Mouse (Mus musculus) testis, postnatal 10 days (tissue): ENCODE results near the gene Dmrta2.

Experiments
- DNase-seq: peaks from one replicate; pipeline ENCODE4 v3.0.0; 2021; ENCODE audit warnings: low spot score

The Dmrta2 gene

DNA sequence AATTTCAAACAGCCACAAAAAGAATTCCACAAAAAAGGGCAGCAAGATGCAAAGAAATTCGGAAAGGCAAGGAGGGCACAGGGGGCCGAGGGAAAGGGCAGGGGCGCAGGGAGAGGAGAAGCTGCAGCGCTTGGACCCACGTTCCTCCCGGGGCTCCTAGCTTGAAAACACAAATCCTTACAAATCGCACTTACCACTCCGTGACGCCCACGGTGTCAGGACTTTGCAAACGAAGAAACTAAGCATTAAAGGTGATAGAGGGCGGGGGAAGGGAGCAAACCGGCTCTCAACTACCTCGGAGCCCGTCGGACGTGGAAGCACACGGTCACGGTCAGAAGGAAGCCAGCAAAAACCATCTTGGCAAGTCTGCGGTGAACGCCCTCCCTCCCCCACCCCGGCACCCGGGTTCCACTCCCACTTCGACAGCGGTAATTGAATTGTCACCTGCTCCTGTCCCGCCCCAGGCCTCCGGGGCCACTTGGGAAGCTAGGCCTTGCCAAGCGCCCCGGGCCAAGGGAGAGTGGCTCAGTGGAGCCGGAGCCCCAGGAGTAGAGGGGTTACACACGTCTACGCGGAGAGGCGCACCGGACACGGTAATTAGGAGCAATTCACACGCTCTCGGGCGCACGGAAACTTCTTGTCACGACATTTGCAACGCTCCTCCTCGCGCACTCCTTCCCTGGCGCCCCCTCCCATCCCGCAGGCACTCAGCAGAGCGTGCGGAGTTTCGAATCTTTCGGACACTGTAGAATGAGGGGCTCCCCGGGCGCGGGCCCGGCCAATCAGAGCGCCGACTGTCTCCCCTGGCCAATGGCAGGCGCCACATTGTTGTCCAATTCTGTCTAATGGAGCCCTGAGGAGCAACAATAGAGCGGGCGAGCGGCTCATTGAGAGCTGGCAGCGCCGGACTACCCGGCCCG is at the start of gene Dmrta2:
Dmrta2 (plus strand) TSS at position 906 of the 920 bp plus-strand sequence.
- peak; percentile 48 for DNase-seq

DNA sequence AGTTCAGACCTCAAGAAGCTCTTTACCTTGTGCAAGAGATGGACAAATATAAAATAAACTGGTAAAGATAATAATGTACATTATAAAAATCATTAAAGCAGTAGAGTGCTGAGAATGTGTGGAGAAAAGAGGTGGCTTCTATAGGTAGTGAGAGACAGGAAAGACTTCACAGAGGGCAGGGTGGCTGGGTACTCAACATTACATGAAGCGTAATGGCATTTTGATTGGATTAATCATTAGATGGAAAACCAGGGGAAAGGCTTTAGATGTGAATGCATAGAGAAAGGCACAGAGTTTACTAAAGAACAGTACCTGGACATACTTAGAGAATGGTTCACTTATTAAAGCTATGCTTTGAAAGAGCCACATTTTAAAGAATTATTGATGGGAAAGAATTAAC is 48.8 kb upstream of the Dmrta2 start:
- DNase-seq = no peak

DNA sequence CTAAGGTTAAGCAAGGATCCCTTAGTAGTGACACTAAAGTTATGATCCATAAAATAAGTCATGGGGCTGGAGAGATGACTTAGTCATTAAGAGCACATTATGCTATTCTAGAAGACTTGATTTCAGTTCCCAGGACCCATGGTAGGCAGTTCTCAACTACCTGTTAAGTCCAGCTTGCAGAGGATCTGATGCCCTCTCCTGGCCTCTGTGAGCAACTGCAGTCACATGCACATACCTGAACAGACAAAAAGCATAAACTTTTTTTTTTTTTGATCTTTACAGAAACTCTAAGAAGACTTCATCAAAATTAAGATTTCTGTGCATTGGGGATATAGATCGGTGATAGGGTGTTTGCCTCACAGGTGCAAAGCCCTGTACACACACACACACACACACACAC is 47.4 kb upstream of the Dmrta2 start:
- DNase-seq = no peak

DNA sequence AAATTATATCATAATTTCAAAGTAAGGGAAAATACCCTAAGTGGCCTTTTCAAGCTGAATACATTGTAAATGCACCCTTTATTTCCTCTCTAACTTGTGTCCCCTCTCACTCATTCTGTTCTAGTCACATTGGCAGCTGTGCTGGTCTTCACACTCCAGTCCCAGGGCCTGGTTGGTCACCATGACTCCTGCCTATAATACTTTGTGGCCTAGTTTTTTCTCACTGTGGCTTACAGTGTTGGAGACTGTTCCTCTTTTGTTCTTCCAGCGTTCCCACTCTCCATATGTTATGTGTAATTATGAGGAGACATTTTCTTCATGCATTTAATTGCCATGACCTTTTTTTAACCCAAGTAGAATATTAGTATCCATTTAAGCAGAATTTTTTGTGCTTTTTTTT is 46.9 kb upstream of the Dmrta2 start:
- DNase-seq = no peak

DNA sequence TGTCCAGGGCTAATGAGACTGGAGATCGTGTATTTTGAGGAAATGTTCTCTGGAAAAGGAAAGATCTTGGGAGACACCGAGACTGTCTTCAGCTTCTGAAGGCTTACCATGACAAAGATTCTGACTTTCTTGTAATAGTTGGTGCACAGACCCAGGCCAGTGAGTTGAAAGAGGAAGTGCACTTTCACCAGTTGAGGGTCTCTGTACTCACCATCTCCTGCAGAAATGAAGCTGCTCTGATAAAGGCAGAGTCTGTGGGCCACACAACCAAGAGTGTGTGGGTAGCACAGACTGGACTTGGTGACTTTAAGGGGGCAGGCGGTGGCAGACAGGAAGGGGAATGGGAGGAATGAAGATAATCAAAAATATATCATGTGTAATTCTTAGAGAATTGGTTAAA is 41.3 kb upstream of the Dmrta2 start:
- no peak for DNase-seq

DNA sequence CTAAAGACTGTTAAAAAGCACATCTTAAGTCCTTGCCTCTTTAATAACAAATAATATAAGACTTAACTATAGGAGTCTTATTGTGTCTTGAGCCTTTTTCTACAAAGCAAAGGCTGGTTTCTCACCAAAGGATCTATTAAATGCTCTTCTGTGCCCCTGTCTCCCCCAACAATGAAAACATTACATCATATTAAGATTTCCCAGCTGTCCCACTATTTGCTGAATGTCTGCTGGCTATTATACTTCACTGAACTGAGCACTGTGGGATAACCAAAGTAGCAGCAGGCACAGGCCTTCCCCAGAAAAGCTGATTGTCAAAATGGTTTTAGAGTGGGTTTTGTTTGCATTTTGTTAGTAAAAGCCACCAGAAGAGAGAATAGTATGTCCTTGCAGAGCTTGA is 38.6 kb upstream of the Dmrta2 start:
- no peak for DNase-seq

DNA sequence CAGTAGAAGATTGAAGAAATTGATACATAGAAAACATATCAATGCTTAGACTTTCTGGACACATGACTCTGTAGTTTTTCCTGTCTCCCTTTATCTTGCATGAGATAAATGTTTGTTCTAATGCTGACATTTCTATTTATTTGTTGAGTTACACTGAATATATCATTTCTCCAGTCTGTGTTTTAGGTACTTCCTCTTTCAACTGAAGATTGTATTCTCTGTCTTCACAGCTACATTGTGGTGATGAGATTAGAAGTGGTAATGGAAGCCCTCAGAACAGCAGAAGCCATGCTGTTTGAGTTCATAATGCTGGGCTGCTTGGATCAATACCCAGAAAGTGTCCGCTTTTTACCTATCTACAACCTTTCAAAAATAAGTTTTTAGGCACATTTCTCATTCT is 32.3 kb upstream of the Dmrta2 start:
- DNase-seq = no peak

DNA sequence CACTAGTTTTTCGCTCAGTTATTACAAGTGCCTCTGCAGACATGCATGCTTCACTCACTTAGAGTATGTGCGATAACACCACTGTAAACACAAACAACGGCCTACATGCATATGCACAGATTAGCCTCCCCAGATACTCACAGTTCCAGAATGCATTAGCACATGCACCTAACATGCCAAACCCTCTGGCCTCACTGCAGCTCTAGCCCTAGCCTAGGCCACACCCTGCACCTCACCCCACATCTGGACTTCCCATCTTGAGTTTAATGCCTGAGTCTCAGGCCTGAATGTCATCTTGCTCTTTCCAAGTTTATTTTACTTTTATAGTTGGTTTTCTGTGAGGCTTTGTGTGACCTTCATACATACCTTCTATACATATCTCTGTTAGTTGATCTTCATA is 28.5 kb upstream of the Dmrta2 start:
- DNase-seq = no peak

DNA sequence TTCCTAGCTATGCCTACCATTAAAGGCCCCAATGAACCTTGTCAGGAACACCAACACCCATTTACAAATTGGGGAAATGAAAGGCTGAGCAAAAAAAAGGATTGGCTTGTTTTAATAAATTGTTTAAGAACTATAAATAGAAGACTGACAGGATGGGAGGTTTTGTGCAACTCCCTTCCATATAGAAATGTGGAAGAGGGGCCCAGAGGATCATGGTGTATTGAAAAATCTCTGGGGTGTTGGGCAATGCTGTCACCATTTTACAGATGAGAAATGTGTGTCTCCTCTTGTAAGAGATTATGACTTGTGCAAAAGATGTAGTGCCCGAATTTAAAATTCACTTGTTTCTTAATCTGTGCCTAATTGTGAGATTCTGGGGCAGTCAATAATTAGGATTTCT is 24.3 kb upstream of the Dmrta2 start:
- no peak for DNase-seq

DNA sequence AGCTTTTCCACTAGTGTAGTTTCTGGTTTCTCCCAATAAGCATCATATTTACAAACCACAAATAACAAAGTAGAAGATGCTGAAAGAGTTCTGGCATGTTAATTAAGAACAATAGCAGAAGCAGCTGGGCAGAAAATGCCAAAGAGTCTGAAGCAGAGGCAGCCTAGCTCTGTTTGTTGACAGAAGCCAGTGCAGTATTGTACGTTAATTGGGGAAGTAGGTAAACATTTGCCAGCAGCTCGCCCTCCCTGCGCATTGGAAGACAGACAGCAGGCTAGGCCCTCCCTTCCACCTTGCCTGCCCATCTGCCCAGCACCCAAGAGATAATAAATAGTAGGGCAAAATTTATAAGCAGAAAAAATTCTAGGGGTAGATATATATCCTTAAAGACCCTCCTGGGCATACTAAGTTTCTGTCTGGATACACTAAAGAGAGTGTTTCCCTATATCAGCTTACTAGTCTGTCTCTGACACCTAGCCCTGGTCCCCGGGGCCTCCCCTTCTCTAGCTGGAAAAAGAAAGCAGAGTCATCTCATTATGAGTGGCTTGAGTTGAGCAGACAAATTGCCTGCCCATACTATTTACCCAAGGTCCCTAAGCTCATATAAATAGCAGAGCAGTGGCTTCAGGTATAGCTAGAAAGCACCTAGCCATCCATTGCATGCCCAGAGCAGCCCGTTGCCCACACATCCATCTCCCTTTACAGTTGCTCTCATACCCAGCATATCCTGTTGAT is 17.5 kb upstream of the Dmrta2 start:
- DNase-seq = peak; percentile 16

DNA sequence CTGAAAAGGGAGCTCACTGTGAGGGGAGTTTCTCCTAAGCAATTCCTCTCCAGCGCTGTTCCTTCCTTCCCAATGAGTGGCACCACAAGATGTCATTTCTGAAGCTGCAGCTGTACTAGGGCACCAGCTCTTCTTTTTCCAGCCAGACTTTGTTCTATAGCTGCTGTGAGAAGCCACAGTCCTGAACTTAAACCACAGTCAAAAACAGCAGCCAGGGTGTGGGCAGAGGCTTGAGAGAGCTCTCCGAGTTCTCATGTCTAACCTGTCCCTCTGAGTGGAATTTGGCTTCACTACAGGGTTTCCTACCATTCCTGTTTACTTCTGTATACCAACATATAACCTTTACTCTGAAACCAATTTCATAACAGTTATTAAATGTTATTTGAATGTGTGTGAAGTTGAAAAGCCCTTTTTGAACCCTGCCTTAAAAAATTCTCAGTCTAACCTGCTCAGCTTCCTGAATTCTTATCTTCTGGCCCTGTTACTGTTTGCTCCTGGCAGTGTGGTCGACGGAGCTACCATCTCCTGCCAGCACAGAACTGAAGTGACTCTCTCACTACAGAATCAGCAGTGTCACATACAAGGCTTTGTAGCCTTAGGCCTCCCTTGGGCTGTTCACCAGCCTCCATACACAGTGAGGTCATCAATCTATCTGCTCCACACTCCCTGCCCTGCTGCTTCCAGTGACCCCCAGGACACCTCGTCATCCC is 14.1 kb upstream of the Dmrta2 start:
- peak; percentile 19 for DNase-seq

DNA sequence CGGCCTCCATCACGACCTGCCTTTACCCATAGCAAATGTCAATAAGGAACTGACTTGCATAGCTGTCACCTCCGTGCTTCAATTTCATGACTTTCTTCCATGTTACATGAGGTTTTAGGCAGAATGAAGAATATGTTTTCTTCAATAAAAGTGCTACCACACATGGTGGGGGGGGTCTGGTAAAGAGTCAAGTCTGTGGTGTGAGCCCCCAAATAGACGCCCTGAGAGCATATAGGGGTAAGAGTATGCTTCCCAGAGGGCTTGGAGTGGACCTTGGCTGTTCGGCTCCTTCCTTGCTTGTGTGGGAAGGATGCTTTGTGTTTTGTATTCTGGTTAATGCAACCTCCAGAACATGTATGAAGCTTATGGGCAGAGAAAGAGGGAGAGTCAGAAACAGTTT is 8.3 kb upstream of the Dmrta2 start:
- DNase-seq = peak; percentile 15

DNA sequence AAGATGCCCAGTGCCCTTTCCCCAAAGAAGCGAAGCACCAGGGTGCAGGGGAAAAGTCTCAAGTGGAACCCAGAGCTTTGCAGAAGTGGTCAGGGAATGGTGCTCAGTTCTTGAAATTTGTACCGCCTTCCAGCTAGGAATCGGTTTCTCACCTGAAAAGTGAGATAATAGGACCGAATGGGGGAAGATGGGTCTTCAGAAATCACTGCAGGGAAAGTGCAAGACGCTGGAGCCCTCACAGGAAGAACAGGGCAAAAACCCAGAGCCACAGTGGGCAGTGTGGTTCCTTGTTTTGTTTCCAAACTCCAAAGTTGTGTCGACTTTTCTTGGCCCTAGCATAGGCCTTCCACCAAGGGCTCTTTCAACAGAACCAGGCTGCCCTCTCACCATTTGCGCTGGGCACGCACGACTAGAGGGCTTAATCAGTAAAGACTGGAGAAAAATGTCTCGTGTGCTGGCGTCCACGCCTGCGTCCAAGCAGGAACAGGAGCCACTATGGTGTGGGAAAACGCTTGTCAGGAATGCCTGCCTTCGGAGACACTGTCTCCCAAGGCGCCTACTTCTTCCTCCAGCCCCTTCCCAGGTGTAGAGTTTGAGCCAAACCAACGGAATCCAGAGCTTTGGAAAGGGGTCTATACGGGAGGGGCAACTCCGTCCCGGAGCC is 3.7 kb upstream of the Dmrta2 start:
- DNase-seq = peak; percentile 34

DNA sequence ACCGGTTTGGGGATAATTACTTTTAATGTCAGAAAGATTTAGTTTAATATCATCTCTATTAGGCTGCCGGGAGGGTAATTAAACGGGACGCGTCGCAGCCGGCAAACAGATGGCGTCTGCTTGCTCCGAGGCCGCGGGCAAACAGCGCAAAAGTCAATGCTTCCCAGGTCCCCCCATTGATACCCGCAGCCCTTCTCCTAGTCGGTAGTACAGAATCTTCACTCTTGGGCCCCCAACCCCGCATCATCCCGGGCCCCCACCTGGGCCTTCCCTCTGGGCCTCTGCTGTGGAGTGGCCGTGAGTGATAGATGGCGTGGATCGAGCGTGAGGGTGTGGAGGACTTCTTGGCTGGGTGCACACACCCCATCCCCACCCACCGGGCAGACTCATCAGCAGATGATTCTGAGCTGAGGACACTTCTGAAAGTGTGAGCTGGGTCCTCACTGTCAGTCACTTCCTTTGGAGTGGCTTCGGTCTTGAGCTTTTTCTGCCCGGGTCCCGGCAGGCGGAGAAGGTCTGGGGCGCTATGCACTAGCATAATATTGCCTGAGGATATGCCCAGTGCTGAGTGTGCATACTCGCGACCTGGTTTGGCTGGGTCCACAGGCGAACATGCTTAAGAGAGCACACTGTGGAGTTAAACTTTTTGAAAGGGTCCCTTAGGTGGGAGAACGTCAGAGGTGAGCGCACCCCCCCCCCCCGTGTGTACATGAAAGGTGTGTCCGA is 3.0 kb upstream of the Dmrta2 start:
- peak; percentile 37 for DNase-seq

DNA sequence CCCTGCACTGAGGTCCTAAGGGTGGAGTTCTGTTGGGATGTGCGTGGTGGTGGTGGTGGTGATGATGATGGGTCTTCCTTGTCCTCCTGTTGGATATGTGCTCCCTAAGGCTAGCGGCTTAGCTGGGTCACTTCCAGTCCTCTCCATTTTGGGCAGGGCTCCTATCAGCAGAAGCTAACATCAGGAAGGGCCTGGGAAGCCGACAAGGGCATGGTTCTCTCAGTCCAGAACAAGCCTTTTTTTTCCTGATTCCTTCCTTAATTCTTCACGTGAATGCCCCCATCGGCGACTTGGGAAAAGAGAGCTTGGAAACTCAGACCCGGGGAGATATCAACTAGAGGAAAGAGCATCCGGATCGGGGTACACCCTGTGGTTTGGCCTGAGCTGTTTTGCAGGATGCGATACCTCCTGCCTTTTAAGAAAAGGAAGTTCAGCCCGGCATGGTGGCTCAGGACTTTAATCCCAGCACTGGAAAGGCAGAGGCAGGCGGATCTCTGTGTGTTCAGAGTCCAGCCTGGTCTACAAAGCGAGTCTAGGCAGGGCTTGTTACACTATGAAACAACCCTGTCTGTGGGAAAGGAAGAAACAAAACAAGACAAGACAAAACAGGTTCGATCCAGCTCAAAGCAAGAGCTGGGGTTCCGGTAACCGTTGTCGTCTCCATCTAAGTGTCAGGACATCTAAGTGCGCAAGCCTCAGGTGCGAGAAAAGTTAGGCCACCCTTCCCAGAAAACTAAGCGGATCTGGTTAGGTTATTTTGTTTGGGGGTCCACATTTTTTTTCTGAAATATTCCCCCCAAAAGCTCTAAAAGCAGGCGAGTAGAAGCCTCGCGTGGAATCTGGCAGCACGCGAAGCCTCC is 2.2 kb upstream of the Dmrta2 start:
- DNase-seq = peak; percentile 36

DNA sequence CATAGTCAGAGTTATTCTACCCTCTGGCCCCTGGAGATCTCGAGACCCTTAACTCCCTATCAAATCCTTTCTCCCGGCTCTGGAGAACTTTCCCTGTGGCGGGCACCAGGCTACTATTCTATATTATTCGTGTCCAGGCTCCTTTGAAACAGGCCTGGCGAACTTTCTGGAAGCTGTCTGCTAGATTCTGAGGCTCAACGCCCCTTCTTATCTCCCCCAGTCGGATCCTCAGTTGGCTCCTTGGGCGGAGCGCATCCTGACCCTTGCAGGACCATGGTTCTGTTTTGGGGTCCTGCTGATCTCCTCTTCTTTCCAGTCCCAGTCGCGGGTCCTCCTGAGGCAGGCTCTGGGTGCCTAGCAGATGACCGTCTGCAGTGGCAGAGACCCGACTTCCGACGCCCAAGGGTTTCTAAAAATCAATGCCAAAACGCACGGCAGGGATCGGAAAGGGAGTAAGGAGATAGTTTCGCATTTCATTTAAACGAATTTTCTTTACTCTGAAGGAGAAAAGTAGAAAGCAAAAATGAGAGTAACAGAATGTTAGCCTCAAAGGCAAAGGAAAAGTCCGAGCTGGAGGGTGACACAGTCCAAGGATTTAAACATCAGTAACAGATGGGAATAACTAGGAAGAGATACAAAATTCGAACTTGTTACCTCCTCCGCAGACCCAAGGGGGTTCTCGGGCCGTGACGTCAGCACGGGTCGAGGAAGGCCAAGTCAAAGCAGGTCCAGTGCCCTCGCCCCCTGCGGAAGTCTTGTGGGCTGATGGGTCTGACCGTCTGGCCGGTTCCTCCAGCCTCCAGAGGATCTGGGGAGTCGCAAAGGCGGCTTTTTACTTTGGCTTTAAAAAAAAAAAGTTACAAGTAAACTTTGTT is 1.3 kb upstream of the Dmrta2 start:
- peak; percentile 48 for DNase-seq

DNA sequence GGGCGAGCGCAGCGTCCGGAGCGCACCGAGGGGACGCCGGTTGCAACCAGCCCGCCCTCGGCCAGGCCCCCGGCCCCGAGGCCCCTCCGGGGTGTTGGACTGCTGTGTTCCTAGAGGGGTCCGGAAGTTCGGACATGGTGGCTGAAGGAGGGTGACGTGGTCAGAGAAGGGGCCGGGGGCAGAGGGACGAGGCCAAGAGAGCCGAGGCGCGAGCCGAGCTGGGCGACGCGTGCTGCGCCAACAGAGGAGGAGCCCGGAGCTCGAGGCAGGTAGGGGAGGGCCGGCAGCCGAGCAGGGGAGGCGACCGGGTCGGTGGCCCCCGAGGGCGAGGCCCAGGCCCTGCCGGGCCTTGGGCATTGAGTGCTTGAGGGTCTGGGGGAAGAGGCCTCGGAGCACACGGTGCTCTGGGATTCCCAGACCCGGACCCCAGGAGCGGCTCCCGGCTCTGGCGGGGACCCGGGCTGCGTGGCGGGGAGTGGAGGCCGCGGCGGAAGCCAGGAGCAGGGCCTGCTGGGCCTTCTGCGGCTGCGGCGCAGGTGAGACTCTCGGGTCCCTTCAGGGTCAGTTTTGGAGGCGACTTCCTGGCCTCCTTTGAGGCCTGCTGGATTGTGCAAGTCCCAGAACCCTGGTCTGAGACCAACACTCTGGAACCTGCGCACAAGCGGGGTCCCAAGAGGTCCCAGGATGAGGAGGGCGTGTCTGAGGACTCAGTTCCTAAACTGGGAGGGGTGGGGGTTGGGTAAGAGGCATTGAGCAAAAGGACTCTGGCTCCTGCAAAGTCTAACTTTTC is 410 bp downstream of the Dmrta2 start:
- peak; percentile 39 for DNase-seq

DNA sequence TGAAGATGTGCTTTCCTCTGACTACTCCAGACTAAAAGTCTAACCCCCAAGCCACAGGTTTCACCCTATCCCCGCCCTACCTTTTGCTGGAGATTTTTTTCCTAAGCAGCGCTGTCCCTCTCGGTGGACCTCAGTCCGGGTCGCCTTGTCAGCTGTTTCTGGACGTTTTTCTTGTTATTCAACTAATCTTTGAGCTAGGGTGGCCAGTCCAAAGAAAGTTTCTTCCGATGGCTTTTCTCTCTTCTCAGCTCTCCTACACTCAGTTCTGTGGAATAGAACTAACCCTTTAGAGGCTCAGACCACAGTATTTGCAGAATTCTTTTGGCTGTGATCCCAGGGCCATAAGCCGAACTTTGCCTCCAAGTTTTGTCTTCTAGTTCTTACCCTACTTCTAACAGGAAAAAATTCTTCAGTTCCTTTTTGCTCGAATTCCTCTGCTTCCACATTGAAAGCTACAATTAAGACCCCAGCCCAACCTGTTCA is 1.0 kb downstream of the Dmrta2 start:
- peak; percentile 27 for DNase-seq
